Mouse (Mus musculus) kidney, embryonic 15.5 days (tissue): ENCODE results near the gene Alg11. TPM values are rescaled to one million over a fixed set of nuclear protein-coding genes. Genes with fewer than 3 reads are reported as not detected.

Experiments
- ATAC-seq: fragments of 200-750 bp; cut with Nextera tagmentation; replicated peaks from 2 replicates; pipeline ENCODE4 v1.8.0; 2017; ENCODE audit warnings: moderate TSS enrichment; ENCODE audit not compliant: low FRiP score
- H3K27ac ChIP-seq: fragments of 300-500 bp; sonication (generic); 2 replicates; pipeline ENCODE4 v1.5.1; 2015; ENCODE audit warnings: mild to moderate bottlenecking, inconsistent platforms
- H3K27me3 ChIP-seq: fragments of 300-500 bp; sonication (generic); 2 replicates; pipeline ENCODE4 v1.6.1; 2015; ENCODE audit warnings: inconsistent platforms
- H3K36me3 ChIP-seq: fragments of 300-500 bp; sonication (generic); 2 replicates; pipeline ENCODE4 v1.6.1; 2015; ENCODE audit warnings: inconsistent platforms
- H3K4me1 ChIP-seq: fragments of 300-500 bp; sonication (generic); 2 replicates; pipeline ENCODE4 v1.6.1; 2015; ENCODE audit warnings: inconsistent platforms
- H3K4me2 ChIP-seq: fragments of 300-500 bp; sonication (generic); 2 replicates; pipeline ENCODE4 v1.6.1; 2015; ENCODE audit warnings: moderate library complexity, mild to moderate bottlenecking, inconsistent platforms
- H3K4me3 ChIP-seq: fragments of 300-500 bp; sonication (generic); replicated peaks from 2 replicates; pipeline ENCODE4 v1.5.1; 2015; ENCODE audit warnings: mild to moderate bottlenecking, inconsistent platforms
- H3K9ac ChIP-seq: fragments of 300-500 bp; sonication (generic); 2 replicates; pipeline ENCODE4 v1.6.1; 2015; ENCODE audit warnings: mild to moderate bottlenecking, inconsistent platforms
- H3K9me3 ChIP-seq: fragments of 300-500 bp; sonication (generic); replicated peaks from 2 replicates; pipeline ENCODE4 v1.6.1; 2016; ENCODE audit warnings: inconsistent platforms
- WGBS: fragments of 180-500 bp; shearing (Covaris S2); methylation state at CpG from one replicate; pipeline ENCODE4 v1.1.7; 2015; ENCODE audit warnings: mixed read lengths; 5-methylcytosine and 5-hydroxymethylcytosine counted together
- polyA plus RNA-seq: library from polyadenylated mRNA; unstranded; fragments of >200 nt; fragmentation: Nextera tagmentation; extraction: Ambion mirVana; gene quantifications from 2 replicates; pipeline ENCODE4 v1.2.1, GENCODE M21; 2015

The Alg11 gene
- polyA plus RNA-seq, 1 experiment from 2014 or later: 36.2 TPM

- Histone ChIP-seq H3K9me3 (no peaks in the 10 kb centered on the region), H3K27me3 (no peaks in the 10 kb centered on the region), H3K36me3 (no peaks in the 10 kb centered on the region), H3K4me2 (no peak overlapping the region), H3K4me3 (no peak overlapping the region), H3K27ac (no peak overlapping the region), H3K9ac (no peak overlapping the region), H3K4me1 (no peaks in the 10 kb centered on the region)
- ATAC-seq: no peak
- 88% methylated on average over 4 of the region's 4 CpGs for WGBS
Observed at GRCm38 (mm10) chr8:22089226-22089625, 28.7 kb downstream of the Alg11 start.

- H3K4me2 ChIP-seq: no peak overlapping the region
- H3K36me3 ChIP-seq: no peaks in the 10 kb centered on the region
- H3K4me1 ChIP-seq: no peaks in the 10 kb centered on the region
- no peak overlapping the region for H3K9ac ChIP-seq
- H3K27ac ChIP-seq: no peak overlapping the region
- 42% methylated on average over 8 of the region's 8 CpGs for WGBS
- ATAC-seq: no peak
- no peaks in the 10 kb centered on the region for H3K27me3 ChIP-seq
- no peak overlapping the region for H3K4me3 ChIP-seq
- H3K9me3 ChIP-seq: no peaks in the 10 kb centered on the region
Observed at GRCm38 (mm10) chr8:22091568-22091967, 31.0 kb downstream of the Alg11 start.

- no peak for ATAC-seq
- H3K27me3 ChIP-seq: no peaks in the 10 kb centered on the region
- no peak overlapping the region for H3K4me2 ChIP-seq
- H3K4me1 ChIP-seq: no peaks in the 10 kb centered on the region
- no peak overlapping the region for H3K27ac ChIP-seq
- 74% methylated on average over 4 of the region's 4 CpGs for WGBS
- no peak overlapping the region for H3K9ac ChIP-seq
- H3K4me3 ChIP-seq: no peak overlapping the region
- no peaks in the 10 kb centered on the region for H3K9me3 ChIP-seq
- H3K36me3 ChIP-seq: no peaks in the 10 kb centered on the region
Observed at GRCm38 (mm10) chr8:22107020-22107419, 46.5 kb downstream of the Alg11 start.

Other genes starting within 250 kb of the Alg11 start
- not detected in 2 replicates for gene Defb50, start 237.2 kb upstream of the Alg11 start, polyA plus RNA-seq
- not detected in 2 replicates for gene Defb2, start 220.8 kb upstream of the Alg11 start, polyA plus RNA-seq
- not detected in 2 replicates for gene Defb10, start 201.8 kb upstream of the Alg11 start, polyA plus RNA-seq
- not detected in 2 replicates for gene Defb9, start 175.3 kb upstream of the Alg11 start, polyA plus RNA-seq
- 0.65 TPM in 1 of 2 replicates, not detected in the other for gene Defb11, start 154.3 kb upstream of the Alg11 start, polyA plus RNA-seq
- not detected in 2 replicates for gene Defb15, start 128.0 kb upstream of the Alg11 start, polyA plus RNA-seq
- not detected in 2 replicates for gene Defb35, start 122.4 kb upstream of the Alg11 start, polyA plus RNA-seq
- gene Defb13, start 114.0 kb upstream of the Alg11 start, polyA plus RNA-seq: not detected in 2 replicates
- not detected in 2 replicates for gene Fam90a1a, start 102.0 kb upstream of the Alg11 start, polyA plus RNA-seq
- not detected in 2 replicates for gene Ccdc70, start 90.9 kb upstream of the Alg11 start, polyA plus RNA-seq
- gene Atp7b, start 416 bp upstream of the Alg11 start, polyA plus RNA-seq: 0.68 and 0.96 TPM in 2 replicates
- 0.28 and 0.38 TPM in 2 replicates for gene Nek5, start 64.3 kb downstream of the Alg11 start, polyA plus RNA-seq
- 4.8 and 5.5 TPM in 2 replicates for gene Nek3, start 105.7 kb downstream of the Alg11 start, polyA plus RNA-seq
- gene Ckap2, start 125.1 kb downstream of the Alg11 start, polyA plus RNA-seq: 39.9 and 41.7 TPM in 2 replicates
- gene Vps36, start 132.1 kb downstream of the Alg11 start, polyA plus RNA-seq: 38.3 and 40.6 TPM in 2 replicates
- 14.5 and 16.3 TPM in 2 replicates for gene Thsd1, start 166.6 kb downstream of the Alg11 start, polyA plus RNA-seq
- not detected in 2 replicates for gene Tpte, start 222.7 kb downstream of the Alg11 start, polyA plus RNA-seq